Mouse (Mus musculus) kidney, postnatal 25 days (tissue): ENCODE data around the gene Gabrr1.
A peak's percentile ranks its signal among the peaks of the same experiment; 100 is the strongest.
"Not testable (repeated sequence)": the region's sequence is repeated elsewhere in the genome, so short reads cannot be mapped to it uniquely, and the experiment has no call there.

Experiments used
- DNase-seq, 2 experiments: peaks; one replicate each; pipeline ENCODE4 v3.0.0; 2021; ENCODE audit warnings: mixed read lengths in 2 of 2

The Gabrr1 gene

DNA sequence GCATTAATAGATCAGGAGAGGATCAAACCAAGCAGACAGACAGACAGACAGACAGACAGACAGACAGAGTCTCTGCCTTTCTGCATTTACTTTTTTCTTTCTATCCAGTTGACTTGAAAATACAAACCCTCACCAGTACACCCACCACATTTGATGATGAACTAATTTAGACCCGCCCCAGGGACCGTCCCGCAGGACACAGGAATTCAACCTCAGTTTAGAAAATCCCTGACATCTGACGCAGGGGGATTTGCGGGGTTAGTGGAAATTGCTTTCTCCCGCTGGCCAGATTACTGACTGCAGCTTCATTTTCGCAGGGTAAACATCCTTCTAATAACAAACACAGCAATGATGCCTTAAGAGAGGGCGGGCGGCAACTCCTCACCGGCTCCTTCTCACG is at the start of gene Gabrr1:
Gene Gabrr1, plus strand, starts transcription at position 301 of the 400 bp plus-strand sequence.
- no peak for DNase-seq

DNA sequence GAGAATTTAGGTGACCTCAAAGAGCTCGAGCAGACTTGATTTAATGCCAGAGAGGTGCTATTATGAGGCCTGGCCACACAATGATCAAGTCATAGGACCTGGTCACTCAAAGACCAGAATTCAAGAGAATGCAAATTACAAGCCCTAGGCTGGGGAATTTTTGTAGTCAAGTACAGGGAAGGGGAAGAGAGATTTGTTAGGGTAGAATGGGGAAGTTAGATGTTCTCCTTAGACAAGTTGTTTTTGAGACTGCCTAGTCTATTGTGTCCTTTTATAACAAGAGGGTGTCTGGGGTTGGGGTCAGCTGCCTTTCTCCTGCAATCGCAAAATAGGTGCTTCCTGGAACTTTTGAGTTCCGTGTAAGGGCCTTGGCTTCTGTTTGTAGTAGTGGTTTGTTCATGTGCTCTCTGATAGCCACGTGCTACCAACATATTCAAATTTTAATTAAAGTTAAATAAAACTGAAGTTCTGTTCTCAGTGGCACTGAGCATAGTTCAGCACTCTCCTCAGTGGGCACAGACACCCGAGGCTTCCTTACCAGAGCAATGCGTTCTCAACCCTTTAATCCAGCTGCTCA is 33.1 kb upstream of the Gabrr1 start:
- no peak for DNase-seq

DNA sequence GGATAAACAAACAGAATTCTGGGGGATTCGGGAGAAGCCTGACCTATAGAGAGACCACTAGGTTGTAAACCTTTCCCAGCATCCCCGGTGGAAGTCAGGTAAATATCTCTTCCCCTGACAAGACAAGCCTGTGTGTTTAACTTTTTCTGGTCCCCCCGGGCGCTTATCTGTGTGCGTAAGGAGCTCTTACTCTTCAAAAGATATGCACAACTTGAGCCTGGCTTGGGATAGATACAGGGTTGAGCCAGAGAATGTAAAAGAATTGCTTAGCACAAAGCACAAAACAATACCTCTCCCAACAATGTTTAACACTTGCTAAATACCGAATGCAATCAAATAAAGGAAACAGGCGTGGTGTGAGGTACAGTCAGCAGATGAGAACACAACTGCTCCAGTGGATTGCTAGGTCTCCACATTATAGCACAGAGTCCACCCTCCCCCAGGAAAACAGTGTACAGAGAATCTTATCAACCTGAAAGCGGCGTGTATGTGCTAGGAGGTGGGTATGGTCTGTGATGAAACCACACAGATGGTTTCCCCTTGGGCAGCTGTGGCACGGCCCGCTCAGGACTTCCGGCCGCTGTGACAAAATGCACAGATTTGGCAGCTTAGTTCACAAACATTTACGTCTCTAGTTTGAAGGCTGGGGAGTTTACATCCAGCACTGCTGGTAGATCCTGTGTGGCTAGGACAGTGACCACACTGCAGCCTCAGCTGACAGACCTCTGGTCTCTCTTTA is 22.4 kb upstream of the Gabrr1 start:
- no peak for DNase-seq

DNA sequence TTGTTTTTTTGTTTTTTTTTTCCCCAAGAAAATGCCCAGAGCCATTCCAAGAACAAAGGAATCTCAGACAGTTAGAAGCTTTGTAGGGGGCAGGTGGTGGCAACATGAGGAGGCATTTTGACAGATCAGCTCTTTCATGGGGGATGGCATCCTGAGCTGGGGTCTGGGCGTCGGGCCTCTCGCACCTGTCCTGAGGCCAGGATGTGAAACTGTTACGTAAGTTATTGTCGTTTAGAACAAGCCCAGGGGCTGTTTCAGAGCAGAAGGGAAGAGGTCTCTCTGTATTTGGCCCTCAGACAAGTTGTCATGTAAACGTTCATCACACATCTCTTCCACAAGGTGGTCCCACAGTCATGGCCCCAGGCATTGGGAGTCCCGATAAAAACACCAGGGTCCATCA is 21.5 kb upstream of the Gabrr1 start:
- DNase-seq: no peak

DNA sequence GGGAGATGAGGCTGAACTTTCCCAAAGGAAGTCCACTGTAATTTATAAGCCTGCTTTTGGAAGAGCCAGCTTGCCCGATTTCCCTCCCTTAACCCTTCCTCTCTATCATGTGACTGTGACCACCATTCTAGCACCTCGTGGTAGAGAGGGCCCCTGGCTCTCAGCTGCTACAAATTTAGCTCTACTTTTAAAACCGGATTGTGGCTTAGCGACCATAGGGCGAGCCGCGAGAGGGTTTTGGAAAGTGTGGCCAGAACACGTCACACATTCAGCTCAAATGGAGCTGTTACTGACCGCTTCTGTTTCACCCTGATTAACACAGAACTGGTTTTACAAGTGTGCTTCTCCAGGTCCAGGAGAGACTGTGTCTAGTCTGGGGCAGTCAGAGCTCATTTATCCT is 21.0 kb upstream of the Gabrr1 start:
- DNase-seq: no peak

DNA sequence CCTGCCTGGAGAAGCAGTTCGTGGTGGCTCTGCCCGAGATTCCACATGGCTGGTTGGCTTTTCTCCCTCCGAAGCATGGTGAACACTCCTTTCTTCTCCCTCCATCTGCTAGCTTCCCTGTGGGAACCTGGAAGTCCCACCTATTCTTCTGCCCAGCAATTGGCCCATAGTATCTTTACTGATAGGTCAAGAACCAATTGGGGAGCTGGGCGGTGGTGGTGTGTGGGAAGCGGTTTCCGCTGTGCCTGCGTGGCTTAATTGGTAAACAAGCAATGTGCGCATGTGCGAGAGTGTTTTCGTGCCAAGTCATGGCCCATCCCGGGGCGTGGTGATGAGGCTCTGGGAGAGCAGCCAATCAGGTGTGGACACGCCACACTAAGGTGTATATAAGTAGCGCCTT is 19.5 kb upstream of the Gabrr1 start:
- not testable (repeated sequence) for DNase-seq

DNA sequence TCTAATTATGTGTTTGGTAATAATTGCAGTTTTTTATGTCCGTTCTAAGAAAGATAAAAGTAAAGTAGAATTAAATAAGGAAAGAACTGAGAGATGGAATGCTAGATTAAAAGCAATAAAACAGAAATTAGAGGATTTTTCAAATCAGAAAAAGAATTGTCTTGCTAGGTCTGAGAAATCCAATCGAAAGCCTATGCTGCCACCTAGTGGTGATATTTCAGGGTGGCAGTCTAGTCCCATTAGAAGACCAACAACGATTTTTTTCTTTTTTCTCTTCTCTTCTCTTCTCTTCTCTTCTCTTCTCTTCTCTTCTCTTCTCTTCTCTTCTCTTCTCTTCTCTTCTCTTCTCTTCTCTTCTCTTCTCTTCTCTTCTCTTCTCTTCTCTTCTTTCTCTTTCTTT is 13.2 kb upstream of the Gabrr1 start:
- DNase-seq: peak; percentile 75 to 88

DNA sequence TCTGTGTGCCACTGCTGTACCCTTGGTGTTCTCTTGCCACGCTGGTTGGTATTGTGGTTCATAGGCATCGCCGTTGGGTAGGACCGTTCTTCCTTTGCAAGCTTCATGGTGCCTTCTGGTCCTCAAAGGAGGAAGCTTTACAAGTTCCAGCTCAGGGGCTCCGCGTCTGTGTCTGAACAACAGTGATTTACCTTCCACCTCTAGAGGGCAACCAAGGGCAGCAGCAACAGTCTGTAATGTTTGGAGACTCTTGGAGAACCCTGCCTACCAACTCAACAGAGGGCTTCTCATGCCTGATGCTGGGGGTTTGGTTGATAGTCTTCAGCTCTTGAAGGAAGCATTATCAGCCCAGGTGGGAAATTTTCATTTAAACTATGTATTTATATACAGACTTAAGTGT is 7.8 kb upstream of the Gabrr1 start:
- peak; percentile 53 to 62 for DNase-seq

DNA sequence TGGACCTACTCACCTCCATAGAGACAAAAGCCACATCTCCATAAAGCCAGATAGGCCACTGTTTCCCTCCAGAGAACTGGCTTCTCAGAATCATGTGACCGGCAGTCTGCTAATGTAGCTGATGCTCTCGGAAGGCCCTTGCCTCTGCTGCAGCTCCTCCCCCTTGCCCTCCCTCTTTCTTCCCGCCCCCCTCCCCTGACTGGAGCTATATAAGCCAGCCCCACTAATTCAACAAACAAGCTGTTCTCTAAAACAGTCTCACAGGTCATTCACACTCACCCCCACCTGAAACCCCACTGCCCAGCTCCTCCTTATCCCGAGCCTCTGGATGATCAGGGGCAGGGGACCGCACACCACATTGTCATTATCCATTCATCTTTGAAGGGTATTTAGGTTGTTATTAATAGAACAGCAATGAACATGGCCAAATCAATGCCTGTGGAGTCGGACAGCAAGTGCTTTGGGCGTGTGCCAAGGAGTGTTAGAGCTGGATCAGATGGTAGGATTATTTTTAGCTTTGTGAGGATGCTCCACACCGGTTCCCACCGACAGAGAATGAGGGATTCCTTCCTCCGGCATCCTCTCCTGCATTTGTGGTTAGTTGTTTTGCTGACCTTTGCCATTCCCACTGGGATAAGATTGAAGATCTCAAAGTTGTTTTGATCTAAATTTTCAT is 6.8 kb upstream of the Gabrr1 start:
- DNase-seq: peak in 1 of 2 experiments; percentile 4

DNA sequence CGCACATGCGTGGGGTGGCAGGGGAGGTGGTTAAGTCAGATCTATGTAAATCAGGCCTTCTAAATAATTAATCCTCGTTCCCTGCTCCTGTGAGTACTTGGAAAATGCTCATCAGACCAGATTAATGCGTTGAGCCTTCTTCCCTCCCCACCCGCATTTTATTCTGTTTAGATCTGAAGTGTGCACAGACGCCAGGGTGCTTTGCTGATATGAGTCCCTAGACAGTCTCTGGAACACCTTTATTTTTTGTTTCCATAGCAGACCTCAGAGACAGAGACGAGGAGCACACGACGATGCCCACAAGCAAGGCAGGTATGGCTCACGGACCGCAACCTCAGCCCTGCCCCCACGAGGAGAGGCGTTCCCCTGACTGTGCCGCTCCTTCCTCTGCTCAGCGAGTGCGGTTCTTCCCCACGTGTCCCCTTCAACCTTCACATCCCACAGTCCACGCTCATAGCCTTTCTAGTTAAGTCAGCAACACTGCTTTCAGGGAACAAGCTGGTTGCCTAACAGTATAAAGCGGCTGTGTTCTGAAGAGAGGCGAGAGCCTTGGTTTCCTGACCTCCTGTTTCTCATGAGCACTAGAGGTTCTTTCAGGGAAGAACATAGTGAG is 14.5 kb downstream of the Gabrr1 start:
- no peak for DNase-seq

DNA sequence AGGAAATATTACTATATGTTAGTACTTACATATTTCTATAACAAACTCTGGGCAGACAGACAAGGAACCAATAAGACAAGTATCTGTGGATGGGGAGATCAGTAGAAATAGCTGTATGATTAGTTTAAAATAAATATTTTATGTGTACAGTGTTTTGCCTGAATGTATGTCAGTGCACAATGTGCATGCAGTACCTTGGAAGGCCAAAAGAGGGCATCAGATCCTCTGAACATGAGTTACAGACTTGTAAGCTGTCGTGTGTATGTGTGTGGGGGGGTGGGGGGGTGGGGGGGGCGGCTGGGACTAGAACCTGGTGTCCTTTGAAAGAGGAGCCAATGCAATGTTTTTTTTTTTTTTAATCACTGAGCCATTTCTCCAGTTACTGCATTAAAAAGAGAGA is 15.5 kb downstream of the Gabrr1 start:
- DNase-seq: peak in 1 of 2 experiments; percentile 82

DNA sequence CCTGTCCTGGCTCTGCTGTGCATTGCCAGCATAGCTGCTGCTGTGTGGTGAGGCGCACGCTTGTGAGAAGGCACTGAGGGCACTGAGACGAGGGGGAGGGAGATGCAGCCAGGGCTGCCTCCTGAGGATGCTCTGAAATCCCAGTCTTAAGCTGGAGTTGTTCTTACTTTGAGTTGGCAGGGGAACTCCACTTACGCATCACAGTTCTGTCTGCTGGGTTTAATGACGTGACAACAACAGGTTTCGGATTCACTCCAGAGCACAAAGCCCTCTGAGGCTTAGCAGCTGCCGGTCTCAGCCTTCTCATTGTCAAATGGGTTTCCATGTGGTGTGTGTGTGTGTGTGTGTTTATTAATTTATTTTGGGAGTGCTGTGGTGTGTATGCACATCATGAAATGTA is 16.8 kb downstream of the Gabrr1 start:
- no peak for DNase-seq

DNA sequence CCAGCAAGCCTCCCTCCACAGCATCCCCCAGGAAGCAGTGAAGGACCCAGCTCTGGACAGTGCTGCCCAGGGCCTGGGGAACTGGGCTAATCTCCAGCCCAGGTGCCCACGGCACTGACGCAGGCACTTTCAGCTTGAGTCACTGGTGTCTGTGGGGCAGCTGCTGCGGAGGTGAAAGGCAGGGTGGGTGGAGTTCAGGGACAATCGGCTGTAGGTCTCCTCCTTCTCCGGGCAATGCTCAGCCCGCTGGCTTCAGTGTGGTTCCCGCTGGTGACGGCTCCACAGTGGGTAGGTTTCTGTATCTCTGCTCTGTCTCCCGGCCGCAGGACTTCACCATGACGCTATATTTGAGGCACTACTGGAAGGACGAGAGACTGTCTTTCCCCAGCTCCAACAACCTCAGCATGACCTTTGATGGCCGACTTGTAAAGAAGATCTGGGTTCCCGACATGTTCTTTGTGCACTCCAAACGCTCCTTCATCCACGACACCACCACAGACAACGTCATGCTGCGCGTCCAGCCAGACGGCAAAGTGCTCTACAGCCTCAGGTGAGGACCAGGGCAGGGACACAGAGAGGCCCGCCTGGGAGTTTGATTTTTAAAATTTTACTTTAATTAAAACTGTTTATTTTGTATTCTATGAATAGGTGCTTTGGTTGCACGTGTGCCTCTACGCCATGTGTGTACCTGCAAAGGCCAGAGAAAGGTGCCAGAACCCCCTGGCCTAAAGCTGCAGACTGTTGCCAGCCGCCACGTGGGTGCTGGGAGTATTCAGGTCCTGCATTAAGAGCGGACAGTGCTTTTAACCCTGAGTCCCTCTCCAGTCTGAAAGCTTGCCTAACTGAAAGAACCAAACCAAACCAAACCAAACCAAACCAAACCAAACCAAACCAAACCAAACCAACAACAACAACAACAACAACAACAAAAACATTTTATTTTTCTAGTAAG is 20.0 kb downstream of the Gabrr1 start:
- no peak for DNase-seq

DNA sequence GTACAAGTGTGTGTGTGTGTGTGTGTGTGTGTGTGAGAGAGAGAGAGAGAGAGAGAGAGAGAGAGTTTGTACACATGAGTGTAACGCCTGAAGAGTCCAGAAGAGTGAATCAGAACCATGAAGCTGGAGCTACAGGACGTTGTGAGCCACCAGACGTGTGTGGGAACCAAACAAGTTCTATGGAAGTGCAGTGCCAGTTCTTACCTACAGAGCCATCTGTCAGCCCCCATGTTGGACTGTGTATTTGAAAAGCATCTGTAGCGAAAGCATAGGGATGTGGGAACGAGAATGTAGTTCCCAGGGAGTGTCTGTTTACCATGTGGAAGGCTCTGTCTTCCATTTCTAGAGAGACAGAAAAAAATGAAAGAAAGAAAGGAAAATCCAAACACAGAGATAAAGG is 51.2 kb downstream of the Gabrr1 start:
- DNase-seq: no peak

DNA sequence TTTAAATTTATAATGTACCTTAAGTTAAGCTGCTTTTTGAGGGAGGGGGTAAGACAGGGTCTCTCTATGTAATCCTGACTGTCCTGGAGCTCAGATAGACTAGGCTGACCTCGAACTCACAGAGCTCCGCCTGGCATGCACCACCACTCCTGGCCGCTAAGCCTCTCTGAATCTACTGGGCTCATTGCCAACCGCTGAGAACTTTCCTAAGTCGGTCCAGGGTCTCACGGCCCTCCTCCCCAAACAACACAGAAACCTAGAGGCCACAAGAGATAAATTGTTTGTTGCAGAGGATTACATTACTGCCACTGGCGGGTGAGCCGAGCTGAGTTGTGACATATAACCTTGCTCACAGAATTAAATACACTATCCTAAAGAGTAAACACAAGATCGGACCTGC is 55.8 kb downstream of the Gabrr1 start:
- peak; percentile 69 to 71 for DNase-seq

DNA sequence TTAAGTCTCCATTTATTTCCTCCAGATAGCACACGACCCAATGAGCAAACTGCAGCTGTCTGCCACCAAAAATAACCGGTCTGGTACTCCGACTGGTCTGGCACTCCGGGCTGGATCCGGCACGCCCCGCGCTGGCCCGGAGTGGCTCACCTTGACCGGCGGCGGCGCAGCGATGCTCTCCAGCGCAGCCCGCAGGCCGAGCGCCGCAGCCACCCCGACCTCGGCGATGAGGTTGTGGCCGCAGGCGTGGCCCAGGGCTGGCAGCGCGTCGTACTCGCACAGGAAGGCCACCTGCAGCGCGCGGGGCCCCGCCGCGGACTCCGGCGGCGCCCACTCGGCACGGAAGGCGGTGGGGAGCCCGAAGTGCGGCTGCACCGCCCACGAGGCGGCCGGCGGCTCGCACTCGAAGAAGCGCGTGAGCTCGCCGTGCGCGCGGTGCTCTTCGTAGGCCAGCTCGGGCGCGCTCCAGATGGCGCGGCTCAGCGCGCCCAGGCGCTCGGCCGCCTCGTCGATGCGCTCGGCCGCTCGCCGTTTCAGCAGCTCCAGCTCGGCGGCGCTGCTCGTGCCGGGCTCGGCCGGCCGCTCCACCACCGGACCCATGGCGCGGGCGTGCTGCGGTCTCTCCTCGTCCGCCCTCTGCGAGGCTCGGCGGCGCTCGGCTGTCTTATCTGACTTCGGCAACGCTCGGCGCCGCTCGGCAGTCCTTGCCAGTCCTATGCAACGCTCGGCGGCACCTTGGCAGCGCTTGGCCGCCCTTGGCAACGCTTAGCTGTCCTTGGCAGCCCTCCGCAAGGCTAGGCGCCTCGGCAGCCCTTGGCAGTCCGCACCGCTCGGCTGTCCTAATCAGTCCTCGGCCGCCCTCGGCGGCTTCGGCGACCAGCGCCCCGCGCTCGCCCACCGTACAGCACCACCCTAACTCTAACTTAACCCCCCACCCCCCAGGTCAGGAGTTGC is 56.7 kb downstream of the Gabrr1 start:
- DNase-seq: peak; percentile 92 to 96

DNA sequence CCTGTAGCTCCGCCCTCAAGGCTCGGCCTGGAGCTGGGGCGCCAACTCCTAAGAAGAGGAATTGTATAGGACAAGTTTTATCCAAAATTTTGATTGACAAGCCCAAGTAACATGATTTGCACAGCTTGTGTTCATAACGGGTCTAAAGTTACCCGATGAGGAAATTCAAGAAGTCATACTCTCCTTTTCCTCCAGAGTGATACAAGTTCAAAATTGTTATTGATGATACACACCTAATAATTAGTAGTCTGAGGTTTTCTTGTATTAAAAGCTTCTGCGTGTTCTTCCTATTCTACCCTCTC is 57.4 kb downstream of the Gabrr1 start, which contains the start of gene Pm20d2:
Gene Pm20d2, minus strand, starts transcription at position 3 of the 302 bp plus-strand sequence.
- DNase-seq: no peak

DNA sequence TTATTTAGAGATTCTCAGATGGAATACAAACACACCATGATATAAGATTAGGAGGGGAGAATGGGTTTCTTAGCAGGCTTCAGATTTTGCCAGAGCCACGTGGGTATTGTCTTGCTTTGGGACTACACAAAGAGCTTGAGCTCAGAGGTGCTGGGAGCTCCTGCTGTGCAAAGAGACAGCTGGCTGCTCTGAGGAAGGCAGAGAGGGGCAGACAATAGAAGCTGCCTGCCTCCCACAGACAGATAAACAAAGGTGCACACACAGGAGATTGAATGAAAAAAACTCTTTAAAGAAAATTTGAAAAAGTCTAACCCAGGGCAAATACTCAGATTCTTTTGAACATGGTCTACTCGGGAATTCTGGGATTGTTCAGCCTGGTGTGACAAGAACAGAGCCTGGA is 65.8 kb downstream of the Gabrr1 start:
- DNase-seq: no peak

DNA sequence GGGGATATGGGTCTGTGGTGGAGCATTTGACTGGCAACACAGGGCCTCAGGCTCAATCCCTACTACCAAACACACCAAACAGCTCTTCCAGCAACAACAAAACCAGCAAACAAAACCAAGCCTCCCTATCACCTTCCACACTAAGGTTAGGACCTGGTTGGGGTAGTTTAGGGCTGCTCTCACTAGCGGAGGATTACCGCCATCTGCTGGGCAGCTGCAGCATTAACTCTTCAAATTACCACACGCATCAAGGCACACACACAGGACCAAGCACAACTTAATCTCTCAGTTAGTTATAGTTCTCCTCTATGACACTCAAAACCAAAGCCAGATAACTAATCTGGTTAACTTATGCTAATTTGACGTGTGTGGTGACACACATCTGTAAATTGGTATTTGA is 72.4 kb downstream of the Gabrr1 start:
- peak; percentile 68 to 72 for DNase-seq

DNA sequence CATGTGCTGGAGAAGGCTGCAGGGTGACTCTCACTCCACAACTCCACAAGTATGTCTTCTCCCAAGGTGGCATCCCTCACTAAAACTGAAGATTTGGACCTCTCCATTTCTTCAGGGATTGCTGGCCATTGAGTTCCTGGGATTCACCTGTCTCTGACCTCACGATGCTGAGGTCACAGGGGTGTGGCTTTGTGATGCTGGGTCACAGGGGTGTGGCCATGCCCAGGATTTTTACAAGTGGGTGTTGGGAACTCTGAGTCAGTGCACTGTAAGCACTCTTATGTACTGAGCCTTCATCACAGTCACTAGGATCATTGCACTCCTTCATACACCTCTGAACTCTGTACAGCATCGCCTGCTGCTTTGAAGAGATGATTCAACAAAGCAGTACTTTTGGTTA is 75.2 kb downstream of the Gabrr1 start:
- no peak for DNase-seq
